Mouse (Mus musculus): ENCODE results near the gene Akap13. TPM values are rescaled to one million over a fixed set of nuclear protein-coding genes. Genes with fewer than 3 reads are reported as not detected.

The Akap13 gene
- polyA plus RNA-seq, 1 experiment from 2014 or later: 29.5 TPM

GRCm38 (mm10) chr7:75555940-75556339 lies 100.6 kb downstream of the Akap13 start:
- H3K27ac ChIP-seq (ENCODE audit: low read depth, low read length): no peak overlapping the region
- no peaks in the 10 kb centered on the region for H3K9me3 ChIP-seq (ENCODE audit: control insufficient read depth, low read length)
- H3K36me3 ChIP-seq (ENCODE audit: control insufficient read depth, insufficient read depth, low read length): no peaks in the 10 kb centered on the region
- H3K4me1 ChIP-seq (ENCODE audit: control insufficient read depth, insufficient read depth, low read length): no peaks in the 10 kb centered on the region
- H3K4me3 ChIP-seq (ENCODE audit: low read depth, low read length): no peak overlapping the region
- H3K9ac ChIP-seq (ENCODE audit: low read length): no peak overlapping the region
- DNase-seq (ENCODE audit: low spot score): no peak
- WGBS: 70% methylated on average over 6 of the region's 6 CpGs
- H3K27me3 ChIP-seq (ENCODE audit: control insufficient read depth, insufficient read depth, low read length): no peaks in the 10 kb centered on the region
- no peak for ATAC-seq (ENCODE audit: insufficient read depth, low FRiP score, low TSS enrichment)
- H3K4me2 ChIP-seq (ENCODE audit: low read depth): no peak overlapping the region

GRCm38 (mm10) chr7:75558225-75558624 lies 102.9 kb downstream of the Akap13 start:
- ATAC-seq (ENCODE audit: insufficient read depth, low FRiP score, low TSS enrichment) (no peak), DNase-seq (ENCODE audit: low spot score) (no peak)
- Histone ChIP-seq H3K27ac (ENCODE audit: low read depth, low read length) (no peak overlapping the region), H3K27me3 (ENCODE audit: control insufficient read depth, insufficient read depth, low read length) (no peaks in the 10 kb centered on the region), H3K4me3 (ENCODE audit: low read depth, low read length) (no peak overlapping the region), H3K9me3 (ENCODE audit: control insufficient read depth, low read length) (no peaks in the 10 kb centered on the region), H3K4me2 (ENCODE audit: low read depth) (no peak overlapping the region), H3K4me1 (ENCODE audit: control insufficient read depth, insufficient read depth, low read length) (no peaks in the 10 kb centered on the region), H3K9ac (ENCODE audit: low read length) (no peak overlapping the region), H3K36me3 (ENCODE audit: control insufficient read depth, insufficient read depth, low read length) (no peaks in the 10 kb centered on the region)
- WGBS: 75% methylated on average over 1 of the region's 1 CpGs

- no peak overlapping the region for H3K4me3 ChIP-seq (ENCODE audit: low read depth, low read length)
- no peak for DNase-seq (ENCODE audit: low spot score)
- no peak overlapping the region for H3K27ac ChIP-seq (ENCODE audit: low read depth, low read length)
- no peaks in the 10 kb centered on the region for H3K9me3 ChIP-seq (ENCODE audit: control insufficient read depth, low read length)
- H3K4me1 ChIP-seq (ENCODE audit: control insufficient read depth, insufficient read depth, low read length): no peaks in the 10 kb centered on the region
- 74% methylated on average over 4 of the region's 4 CpGs for WGBS
- no peaks in the 10 kb centered on the region for H3K27me3 ChIP-seq (ENCODE audit: control insufficient read depth, insufficient read depth, low read length)
- no peak overlapping the region for H3K4me2 ChIP-seq (ENCODE audit: low read depth)
- H3K9ac ChIP-seq (ENCODE audit: low read length): no peak overlapping the region
- ATAC-seq (ENCODE audit: insufficient read depth, low FRiP score, low TSS enrichment): no peak
- H3K36me3 ChIP-seq (ENCODE audit: control insufficient read depth, insufficient read depth, low read length): no peaks in the 10 kb centered on the region
Measured at GRCm38 (mm10) chr7:75559119-75559518, 103.8 kb downstream of the Akap13 start.

GRCm38 (mm10) chr7:75559915-75560314 lies 104.6 kb downstream of the Akap13 start:
- no peak overlapping the region for H3K4me3 ChIP-seq (ENCODE audit: low read depth, low read length)
- WGBS: 95% methylated on average over 4 of the region's 4 CpGs

GRCm38 (mm10) chr7:75560566-75560965 lies 105.2 kb downstream of the Akap13 start:
- H3K4me3 ChIP-seq (ENCODE audit: low read depth, low read length): no peak overlapping the region
- no peak for DNase-seq (ENCODE audit: low spot score)
- no peak overlapping the region for H3K9ac ChIP-seq (ENCODE audit: low read length)
- H3K9me3 ChIP-seq (ENCODE audit: control insufficient read depth, low read length): no peaks in the 10 kb centered on the region
- H3K4me2 ChIP-seq (ENCODE audit: low read depth): no peak overlapping the region
- H3K4me1 ChIP-seq (ENCODE audit: control insufficient read depth, insufficient read depth, low read length): no peaks in the 10 kb centered on the region
- no peak overlapping the region for H3K27ac ChIP-seq (ENCODE audit: low read depth, low read length)
- ATAC-seq (ENCODE audit: insufficient read depth, low FRiP score, low TSS enrichment): no peak
- H3K27me3 ChIP-seq (ENCODE audit: control insufficient read depth, insufficient read depth, low read length): no peaks in the 10 kb centered on the region
- 94% methylated on average over 2 of the region's 2 CpGs for WGBS
- H3K36me3 ChIP-seq (ENCODE audit: control insufficient read depth, insufficient read depth, low read length): no peaks in the 10 kb centered on the region

More at GRCm38 (mm10) chr7:75559915-75560314, 104.6 kb downstream of the Akap13 start:
- ATAC-seq (ENCODE audit: insufficient read depth, low FRiP score, low TSS enrichment): no peak
- DNase-seq (ENCODE audit: low spot score): no peak
- Histone ChIP-seq H3K9ac (ENCODE audit: low read length) (no peak overlapping the region), H3K4me1 (ENCODE audit: control insufficient read depth, insufficient read depth, low read length) (no peaks in the 10 kb centered on the region), H3K9me3 (ENCODE audit: control insufficient read depth, low read length) (no peaks in the 10 kb centered on the region), H3K4me2 (ENCODE audit: low read depth) (no peak overlapping the region), H3K27ac (ENCODE audit: low read depth, low read length) (no peak overlapping the region), H3K36me3 (ENCODE audit: control insufficient read depth, insufficient read depth, low read length) (no peaks in the 10 kb centered on the region), H3K27me3 (ENCODE audit: control insufficient read depth, insufficient read depth, low read length) (no peaks in the 10 kb centered on the region)

- Histone ChIP-seq H3K27me3 (ENCODE audit: control insufficient read depth, insufficient read depth, low read length) (no peaks in the 10 kb centered on the region), H3K9me3 (ENCODE audit: control insufficient read depth, low read length) (no peaks in the 10 kb centered on the region), H3K4me3 (ENCODE audit: low read depth, low read length) (no peak overlapping the region), H3K27ac (ENCODE audit: low read depth, low read length) (no peak overlapping the region), H3K9ac (ENCODE audit: low read length) (no peak overlapping the region), H3K4me2 (ENCODE audit: low read depth) (no peak overlapping the region), H3K36me3 (ENCODE audit: control insufficient read depth, insufficient read depth, low read length) (no peaks in the 10 kb centered on the region), H3K4me1 (ENCODE audit: control insufficient read depth, insufficient read depth, low read length) (no peaks in the 10 kb centered on the region)
- WGBS: 98% methylated on average over 1 of the region's 1 CpGs
- ATAC-seq (ENCODE audit: insufficient read depth, low FRiP score, low TSS enrichment): no peak
- no peak for DNase-seq (ENCODE audit: low spot score)
Measured at GRCm38 (mm10) chr7:75561134-75561533, 105.8 kb downstream of the Akap13 start.

GRCm38 (mm10) chr7:75568276-75568675 lies 112.9 kb downstream of the Akap13 start:
- ATAC-seq (ENCODE audit: insufficient read depth, low FRiP score, low TSS enrichment) (no peak), DNase-seq (ENCODE audit: low spot score) (no peak)
- no peak overlapping the region for H3K4me2 ChIP-seq (ENCODE audit: low read depth)
- H3K9me3 ChIP-seq (ENCODE audit: control insufficient read depth, low read length): no peaks in the 10 kb centered on the region
- H3K27ac ChIP-seq (ENCODE audit: low read depth, low read length): no peak overlapping the region
- H3K36me3 ChIP-seq (ENCODE audit: control insufficient read depth, insufficient read depth, low read length): no peaks in the 10 kb centered on the region
- no peaks in the 10 kb centered on the region for H3K27me3 ChIP-seq (ENCODE audit: control insufficient read depth, insufficient read depth, low read length)
- no peaks in the 10 kb centered on the region for H3K4me1 ChIP-seq (ENCODE audit: control insufficient read depth, insufficient read depth, low read length)
- H3K4me3 ChIP-seq (ENCODE audit: low read depth, low read length): no peak overlapping the region
- H3K9ac ChIP-seq (ENCODE audit: low read length): no peak overlapping the region
- 89% methylated on average over 4 of the region's 4 CpGs for WGBS

- DNase-seq (ENCODE audit: low spot score) (no peak), ATAC-seq (ENCODE audit: insufficient read depth, low FRiP score, low TSS enrichment) (no peak)
- H3K9me3 ChIP-seq (ENCODE audit: control insufficient read depth, low read length): no peaks in the 10 kb centered on the region
- H3K4me1 ChIP-seq (ENCODE audit: control insufficient read depth, insufficient read depth, low read length): no peaks in the 10 kb centered on the region
- H3K36me3 ChIP-seq (ENCODE audit: control insufficient read depth, insufficient read depth, low read length): no peaks in the 10 kb centered on the region
- H3K27ac ChIP-seq (ENCODE audit: low read depth, low read length): no peak overlapping the region
- H3K9ac ChIP-seq (ENCODE audit: low read length): no peak overlapping the region
- H3K27me3 ChIP-seq (ENCODE audit: control insufficient read depth, insufficient read depth, low read length): no peaks in the 10 kb centered on the region
- no peak overlapping the region for H3K4me2 ChIP-seq (ENCODE audit: low read depth)
- H3K4me3 ChIP-seq (ENCODE audit: low read depth, low read length): no peak overlapping the region
Measured at GRCm38 (mm10) chr7:75568883-75569282, 113.5 kb downstream of the Akap13 start.

GRCm38 (mm10) chr7:75570218-75570617 lies 114.9 kb downstream of the Akap13 start:
- Histone ChIP-seq H3K27me3 (ENCODE audit: control insufficient read depth, insufficient read depth, low read length) (no peaks in the 10 kb centered on the region), H3K9ac (ENCODE audit: low read length) (no peak overlapping the region), H3K4me2 (ENCODE audit: low read depth) (no peak overlapping the region), H3K4me3 (ENCODE audit: low read depth, low read length) (no peak overlapping the region), H3K36me3 (ENCODE audit: control insufficient read depth, insufficient read depth, low read length) (no peaks in the 10 kb centered on the region), H3K27ac (ENCODE audit: low read depth, low read length) (no peak overlapping the region), H3K4me1 (ENCODE audit: control insufficient read depth, insufficient read depth, low read length) (peaks cover under 1% of the 10 kb centered on the region; the same call in 1 of the 2 replicates), H3K9me3 (ENCODE audit: control insufficient read depth, low read length) (no peaks in the 10 kb centered on the region)
- DNase-seq (ENCODE audit: low spot score): no peak
- ATAC-seq (ENCODE audit: insufficient read depth, low FRiP score, low TSS enrichment): no peak
- 92% methylated on average over 3 of the region's 3 CpGs for WGBS
